Comparison of ENCODE assay signal across 7 mouse cellular contexts in genomic region chr5:140061296-140061879, GRCm38 (mm10).
DNase-seq lines count a peak whose midpoint lies in the region; ATAC-seq lines count a peak whose summit lies in the region.

No protein-coding gene starts in this region.

- ATAC-seq in embryonic facial prominence, embryonic 14.5 days (ENCODE audit: low read depth), result peak; percentile 94
- ATAC-seq in heart, embryonic 14.5 days (ENCODE audit: insufficient number of reproducible peaks, insufficient read depth, low FRiP score, low read depth), result 0 out of 2 replicates have a peak, but pooled peaks have one; percentile 55

- peak overlapping the region; percentile 54 for H3K27ac ChIP-seq in embryonic facial prominence, embryonic 14.5 days (replicated peaks; ENCODE audit: low read depth, low read length)
- no peak overlapping the region for H3K27ac ChIP-seq in heart, embryonic 14.5 days (replicated peaks in 1 of 2; ENCODE audit: control insufficient read depth in 1 of 2, insufficient read depth in 1 of 2, low read depth in 2 of 2, low read length in 2 of 2)

- peak; percentile 50 to 66 for DNase-seq in kidney, postnatal 4 days
- no peak for DNase-seq in kidney, adult 18-20 months
- DNase-seq in embryonic facial prominence, embryonic 14.5 days (ENCODE audit: low spot score), result peak; percentile 90
- DNase-seq in left cerebral cortex, postnatal 25 days (ENCODE audit: low spot score in 2 of 2), result peak; percentile 73 to 92
- no peak for DNase-seq in adipocyte (ENCODE audit: low spot score)
- DNase-seq in cerebellum, adult 9-11 months, result no peak

- WGBS in embryonic facial prominence, embryonic 14.5 days, result 22% methylated on average over 6 of the region's 6 CpGs
- WGBS in heart, embryonic 14.5 days, result 52% methylated on average over 6 of the region's 6 CpGs

- no peak overlapping the region for H3K9ac ChIP-seq in embryonic facial prominence, embryonic 14.5 days (ENCODE audit: low read depth, low read length)
- H3K9ac ChIP-seq in heart, embryonic 14.5 days (ENCODE audit: low read length), result no peak overlapping the region

- no peak overlapping the region for H3K4me2 ChIP-seq in embryonic facial prominence, embryonic 14.5 days (ENCODE audit: low read depth, low read length)
- no peak overlapping the region for H3K4me2 ChIP-seq in heart, embryonic 14.5 days (ENCODE audit: low read length)

- H3K36me3 ChIP-seq in embryonic facial prominence, embryonic 14.5 days (ENCODE audit: control insufficient read depth, insufficient read depth, low read length), result 0 out of 2 replicates have a peak, but pooled peaks cover 10% of the 10 kb centered on the region
- H3K36me3 ChIP-seq in heart, embryonic 14.5 days (ENCODE audit: control insufficient read depth, insufficient read depth, low read length), result peaks cover 8% of the 10 kb centered on the region; the same call in 1 of the 2 replicates

- no peaks in the 10 kb centered on the region for H3K9me3 ChIP-seq in embryonic facial prominence, embryonic 14.5 days (ENCODE audit: control insufficient read depth, low read length)
- no peaks in the 10 kb centered on the region for H3K9me3 ChIP-seq in heart, embryonic 14.5 days (ENCODE audit: control insufficient read depth, low read length)

- H3K4me1 ChIP-seq in embryonic facial prominence, embryonic 14.5 days (ENCODE audit: control insufficient read depth, insufficient read depth, low read length), result peaks cover 12% of the 10 kb centered on the region
- H3K4me1 ChIP-seq in heart, embryonic 14.5 days (ENCODE audit: control insufficient read depth in 2 of 2, insufficient read depth in 2 of 2, low read length in 2 of 2), result peaks cover 0 to 3% of the 10 kb centered on the region in 2 experiments; a peak in 1 of 4 replicates

- intact Hi-C loops in left cerebral cortex, postnatal 25 days (cut with DNase I), result no loop called here

- no peak overlapping the region for H3K4me3 ChIP-seq in embryonic facial prominence, embryonic 14.5 days (ENCODE audit: low read depth, low read length)
- no peak overlapping the region for H3K4me3 ChIP-seq in heart, embryonic 14.5 days (ENCODE audit: control insufficient read depth in 1 of 2, insufficient read depth in 1 of 2, low read depth in 1 of 2, low read length in 2 of 2)

- no peaks in the 10 kb centered on the region for H3K27me3 ChIP-seq in embryonic facial prominence, embryonic 14.5 days (replicated peaks; ENCODE audit: control insufficient read depth, insufficient read depth, low read length)
- H3K27me3 ChIP-seq in heart, embryonic 14.5 days (ENCODE audit: control insufficient read depth, insufficient read depth, low read length), result no peaks in the 10 kb centered on the region

Comparison
In these comparisons a context has a peak if more than half of its experiments do, and no peak if none do; other contexts are left out.
1. DNase-seq: peak in kidney, postnatal 4 days (2 of 2), embryonic facial prominence, embryonic 14.5 days (single experiment) and left cerebral cortex, postnatal 25 days (2 of 2); none in kidney, adult 18-20 months (single experiment), adipocyte (single experiment) and cerebellum, adult 9-11 months (single experiment).